Mouse (Mus musculus) layer of hippocampus, postnatal 25 days (tissue): ENCODE measurements around the gene Trmt1. TPM values are rescaled to one million over a fixed set of nuclear protein-coding genes. Genes with fewer than 3 reads are reported as not detected.
"Not testable (repeated sequence)": the region's sequence is repeated elsewhere in the genome, so short reads cannot be mapped to it uniquely, and the experiment has no call there.

Experiments
- DNase-seq, 2 experiments: peaks; one replicate each; pipeline ENCODE4 v3.0.0; 2022; ENCODE audit warnings: mixed read lengths in 2 of 2, low spot score in 1 of 2; ENCODE audit errors: extremely low spot score in 1 of 2
- total RNA-seq, 2 experiments: library from RNA; stranded (reverse); gene quantifications; 2 replicates each; pipeline ENCODE4 v1.2.3; 2021

The Trmt1 gene
- total RNA-seq, 2 experiments from 2014 or later, result 83.4 to 101 TPM

DNA sequence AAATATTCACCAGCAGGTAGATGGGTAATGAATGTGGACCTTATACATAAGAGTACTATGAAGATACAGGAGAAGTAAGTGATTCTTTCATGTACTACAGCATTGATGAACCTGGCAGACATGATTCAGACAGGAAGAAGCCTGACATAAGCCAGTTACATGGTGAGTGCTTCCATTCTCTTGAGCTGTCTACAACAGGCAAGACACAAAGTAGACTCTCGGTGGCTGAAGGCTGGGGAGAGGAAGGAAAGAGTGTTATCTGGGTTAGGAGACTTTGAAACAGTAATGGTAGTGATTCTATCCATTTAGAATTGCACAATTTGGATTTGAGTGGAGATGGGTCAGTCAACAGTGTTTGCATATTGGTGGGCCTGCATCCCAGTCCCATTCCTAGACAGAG is 27.2 kb upstream of the Trmt1 start:
- DNase-seq, result no peak

DNA sequence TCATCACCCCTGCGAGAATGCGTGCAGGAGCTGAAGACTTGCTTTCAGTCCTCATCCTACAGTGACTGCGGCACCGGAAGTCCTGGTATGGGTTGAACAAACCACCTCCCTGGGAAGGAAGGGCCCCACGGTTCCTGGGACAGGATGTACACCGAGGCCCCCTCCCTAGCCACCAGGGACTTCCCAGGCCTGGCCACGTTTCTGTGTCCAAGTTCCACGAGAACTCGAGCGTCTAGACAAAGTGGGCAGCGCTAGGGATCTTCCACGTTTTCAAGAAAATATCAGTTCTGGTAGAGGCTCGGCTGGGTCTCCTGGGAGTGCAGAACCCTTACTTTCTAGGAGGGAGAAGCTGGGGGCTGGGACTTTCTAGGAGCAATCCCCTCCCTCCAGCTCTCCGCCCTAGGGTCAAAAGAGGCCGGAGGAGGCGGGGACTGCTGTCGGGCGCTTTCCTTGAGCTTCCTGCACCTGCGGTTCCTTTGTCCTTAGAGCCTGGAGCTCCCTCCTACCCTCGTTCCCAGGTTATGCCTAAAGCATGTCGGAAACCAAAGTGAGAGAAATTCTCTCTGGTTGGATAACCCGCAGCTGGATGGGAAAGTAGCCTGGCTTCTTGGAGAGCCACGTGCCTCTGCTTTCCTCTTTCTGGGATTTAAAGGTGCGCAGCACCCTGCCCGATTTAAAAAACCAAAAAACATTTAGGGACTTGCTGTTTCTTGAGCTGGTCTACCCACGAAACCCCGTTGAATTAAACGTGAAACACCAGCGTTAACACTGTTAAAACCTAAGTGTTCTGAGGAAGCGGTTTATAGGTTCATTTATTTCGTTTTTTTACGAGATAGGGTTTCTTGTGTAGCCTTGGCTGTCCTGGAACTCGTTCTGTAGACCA is 25.9 kb upstream of the Trmt1 start:
- no peak for DNase-seq

DNA sequence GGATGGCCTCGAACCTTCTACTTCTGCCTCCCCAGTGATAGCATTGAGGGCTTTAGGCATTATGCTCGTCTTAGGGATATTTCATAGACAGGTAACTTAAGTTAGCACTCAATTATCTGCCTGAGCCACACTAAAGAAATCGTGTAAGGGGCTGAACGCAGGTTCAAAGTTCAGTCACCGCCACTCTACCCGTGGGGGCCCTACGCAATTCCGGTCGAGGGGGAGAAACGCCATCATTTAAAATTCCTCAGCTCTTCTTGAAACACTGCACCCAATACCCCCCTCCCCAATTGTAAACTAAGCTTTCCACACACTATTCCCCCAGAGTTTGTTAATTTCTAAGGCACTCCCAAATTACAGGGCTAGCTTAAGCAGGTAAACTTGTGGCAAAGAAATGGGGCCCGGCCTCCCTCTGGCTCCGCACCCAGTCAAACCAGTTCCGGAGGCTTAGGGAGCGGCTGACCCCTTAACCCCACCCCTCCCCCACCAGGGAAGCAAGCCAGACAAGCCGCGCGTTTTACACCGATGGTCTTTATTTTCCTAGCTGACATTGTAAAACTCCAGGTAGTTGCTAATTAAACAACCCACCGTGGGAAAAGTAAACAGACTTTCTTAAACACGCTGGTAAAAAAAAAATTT is 25.2 kb upstream of the Trmt1 start:
- no peak for DNase-seq

DNA sequence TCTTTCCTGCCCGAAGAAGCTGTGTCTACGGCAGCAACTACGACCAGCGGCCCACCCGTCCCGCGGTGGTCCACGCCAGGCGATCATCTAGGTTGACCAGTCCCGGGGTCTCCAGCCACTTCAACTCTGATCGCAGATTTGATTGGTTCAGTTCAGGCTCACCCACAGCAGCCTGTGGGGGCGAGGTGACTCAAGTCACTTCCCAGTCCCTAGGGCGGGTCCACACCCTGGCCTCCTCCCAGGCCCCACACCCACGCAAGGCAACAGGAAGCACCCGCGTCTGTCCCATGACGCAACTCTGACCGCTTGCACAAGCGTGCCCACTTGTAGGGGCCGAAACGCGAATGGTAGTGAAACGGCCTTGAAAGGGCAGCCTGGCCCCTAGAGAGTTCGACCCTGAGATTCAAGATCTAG is 24.6 kb upstream of the Trmt1 start:
- no peak for DNase-seq

DNA sequence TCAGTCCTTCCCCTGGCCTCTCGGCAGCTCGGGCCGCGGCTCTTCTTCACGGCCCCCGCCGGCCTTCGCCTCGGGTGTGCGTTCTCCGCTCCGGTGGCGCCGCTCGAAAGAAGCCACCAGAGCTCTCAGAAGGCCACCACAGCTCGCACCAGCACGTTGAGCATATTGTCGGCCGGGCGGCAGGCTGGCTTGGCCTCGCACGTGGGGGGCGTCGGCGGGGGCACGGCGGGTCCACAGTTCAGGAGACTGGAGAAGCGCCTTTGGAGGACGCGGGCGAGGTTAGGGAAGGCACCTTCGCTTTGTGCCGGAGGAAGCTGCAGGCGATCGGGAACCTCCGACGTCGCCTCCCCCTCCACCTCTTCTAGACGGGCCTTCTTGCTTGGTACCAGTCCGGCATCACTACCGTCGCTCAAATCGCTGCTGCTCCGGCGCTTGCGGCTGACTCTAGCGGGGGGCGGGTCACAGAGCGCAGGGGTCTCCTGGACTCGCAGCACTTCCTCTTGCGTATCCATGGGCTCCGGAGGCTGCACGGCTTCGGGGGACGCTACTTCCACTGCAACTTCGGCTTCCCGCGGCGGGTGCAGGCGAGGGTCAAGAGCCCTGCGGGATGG is 24.0 kb upstream of the Trmt1 start:
- DNase-seq, result no peak

DNA sequence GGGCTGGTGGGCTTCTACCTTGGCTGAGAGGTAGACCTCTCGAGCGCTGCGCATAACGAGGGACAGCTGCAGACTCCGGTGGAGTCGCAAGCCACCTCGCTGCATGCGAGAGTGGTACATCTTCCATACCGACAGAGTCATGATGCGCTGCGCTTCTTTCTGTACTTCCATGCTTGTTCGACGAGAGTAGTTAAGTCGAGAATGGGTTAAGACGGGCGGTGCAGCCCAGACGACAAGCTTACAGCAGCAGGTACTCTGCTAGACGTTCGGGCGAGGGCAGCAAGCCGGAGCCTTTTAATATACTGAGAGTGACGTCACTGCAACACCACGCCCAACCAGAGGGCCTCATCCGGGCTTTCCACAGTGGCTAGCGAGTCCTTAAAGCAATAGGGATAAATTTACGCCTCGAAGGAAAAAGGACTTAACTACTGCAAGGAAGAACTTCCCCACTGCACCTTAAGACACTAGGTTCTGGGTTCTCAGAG is 23.5 kb upstream of the Trmt1 start, which contains the start of gene Ier2:
Gene Ier2 (minus strand): TSS at position 272 of the 485 bp plus-strand sequence.
- DNase-seq, result peak; percentile 86 to 87

DNA sequence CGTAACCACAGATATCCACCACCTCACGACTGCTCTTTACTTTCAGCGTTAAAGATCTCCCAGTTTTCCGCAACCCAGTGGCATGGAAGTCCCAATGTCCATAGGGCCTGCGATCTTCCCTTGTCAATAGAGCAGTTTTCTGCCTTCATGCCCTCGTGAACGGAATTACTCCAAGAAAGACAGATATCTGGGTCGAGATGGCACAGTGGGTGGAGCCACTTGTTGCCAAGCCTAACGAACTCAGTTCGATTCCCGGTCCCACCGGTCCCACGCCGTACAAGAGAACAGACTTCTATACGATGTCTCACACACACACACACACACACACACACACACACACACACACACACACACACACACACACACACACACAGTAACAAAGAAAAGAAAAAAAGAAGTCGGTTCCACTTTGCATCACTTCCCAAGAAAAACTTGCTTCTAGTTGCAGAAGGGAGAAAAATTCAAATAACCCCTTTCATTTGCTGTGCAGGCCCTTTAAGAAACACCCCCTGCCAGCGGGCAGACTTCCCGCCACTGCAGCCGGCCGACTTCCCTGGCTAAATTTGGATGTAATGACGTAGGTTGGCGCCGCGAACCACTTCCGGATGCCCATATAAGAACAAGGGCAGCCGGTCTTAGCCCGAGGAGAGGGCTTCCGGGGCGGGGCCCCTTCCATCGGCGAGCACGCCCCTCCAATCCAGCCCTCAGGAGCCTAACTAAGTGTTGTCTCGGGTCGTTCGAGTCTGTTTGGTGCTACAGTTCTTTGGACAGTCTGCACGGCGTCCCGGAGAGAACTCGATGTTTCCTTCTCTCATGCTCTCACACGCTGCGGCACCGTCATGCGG is 22.4 kb upstream of the Trmt1 start:
- peak; percentile 89 to 90 for DNase-seq

DNA sequence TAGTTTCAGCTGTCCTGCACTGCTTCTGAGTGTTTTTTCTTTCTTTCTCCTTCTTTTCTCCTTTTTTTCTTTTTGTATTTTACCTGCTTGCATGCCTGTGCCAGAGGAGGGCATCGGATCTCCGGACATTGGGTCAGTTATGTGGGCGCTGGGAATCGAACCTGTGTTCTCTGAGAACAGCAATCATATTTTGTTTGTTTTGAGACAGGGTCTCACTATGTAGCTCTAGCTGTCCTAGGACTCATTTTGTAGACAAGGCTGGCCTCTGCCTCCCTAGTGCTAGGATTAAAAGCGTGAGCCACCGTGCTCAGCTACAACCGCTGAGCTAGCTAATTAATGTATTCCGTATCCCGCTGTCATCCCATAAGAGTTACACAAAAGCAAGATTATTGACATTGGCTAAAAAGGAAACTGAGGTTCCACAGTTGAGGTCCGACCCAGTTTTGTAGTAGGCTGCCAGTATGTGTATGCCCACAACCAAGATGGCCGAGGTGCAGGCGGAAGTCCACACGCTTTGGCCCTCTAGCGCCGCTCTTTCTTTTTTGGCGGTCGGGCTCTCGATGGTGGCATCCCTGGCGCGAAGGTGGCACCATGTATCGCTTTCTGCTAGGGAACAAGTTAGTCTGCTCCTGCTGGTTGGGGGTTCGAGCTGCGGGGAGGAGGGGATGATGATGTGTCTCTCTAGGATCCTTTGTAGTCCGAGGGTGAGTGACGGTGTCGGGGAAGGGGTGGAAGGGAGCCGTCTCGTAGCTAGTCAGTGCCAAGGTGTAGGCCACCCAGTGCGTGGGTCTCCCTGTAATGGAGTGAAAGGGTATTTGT is 21.3 kb upstream of the Trmt1 start:
- DNase-seq, result peak; percentile 66 to 76

DNA sequence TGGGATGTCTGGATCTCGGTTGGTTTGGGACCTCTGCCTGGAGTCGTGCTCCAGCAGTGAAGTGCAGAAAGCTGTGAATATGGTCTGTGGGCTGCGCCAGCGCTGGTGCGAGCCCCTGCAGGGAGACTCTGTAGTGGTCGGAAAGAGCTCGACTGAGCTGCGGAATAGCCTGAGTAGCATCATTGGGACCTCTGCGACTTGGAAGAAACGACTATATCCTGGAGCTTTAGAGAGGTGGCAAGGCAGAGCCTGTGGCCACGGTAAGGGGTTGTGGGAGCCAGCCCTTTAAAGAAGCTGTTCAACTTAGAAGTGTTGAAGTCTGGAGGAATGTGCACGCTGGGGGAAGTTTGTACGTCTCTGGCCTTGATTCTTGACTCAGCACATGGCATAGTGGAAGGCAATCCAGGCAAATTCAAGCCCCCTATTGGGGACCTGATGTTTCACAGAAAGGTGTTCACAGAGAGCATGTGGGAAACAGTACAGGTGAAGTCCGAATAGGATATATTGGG is 20.7 kb upstream of the Trmt1 start:
- no peak for DNase-seq

DNA sequence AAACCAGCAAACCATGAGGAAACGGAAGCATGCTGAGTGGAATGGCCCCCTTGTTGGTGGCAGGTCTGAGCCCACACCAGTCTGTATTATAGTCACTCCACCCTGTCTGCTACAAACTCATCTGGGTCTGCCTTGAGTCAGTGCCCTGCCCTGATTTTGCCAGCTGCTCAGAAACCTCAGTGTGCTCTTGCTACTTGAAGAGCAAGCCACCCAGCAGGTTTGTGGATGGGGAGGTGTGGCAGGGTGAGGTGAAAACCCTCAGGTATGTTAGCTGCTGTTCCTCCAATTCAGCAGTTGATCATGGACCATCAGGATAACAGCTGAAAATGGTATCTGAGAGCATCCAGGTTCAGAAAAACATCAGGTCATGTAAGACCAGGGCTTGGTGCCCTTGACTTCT is 18.0 kb upstream of the Trmt1 start:
- no peak for DNase-seq

DNA sequence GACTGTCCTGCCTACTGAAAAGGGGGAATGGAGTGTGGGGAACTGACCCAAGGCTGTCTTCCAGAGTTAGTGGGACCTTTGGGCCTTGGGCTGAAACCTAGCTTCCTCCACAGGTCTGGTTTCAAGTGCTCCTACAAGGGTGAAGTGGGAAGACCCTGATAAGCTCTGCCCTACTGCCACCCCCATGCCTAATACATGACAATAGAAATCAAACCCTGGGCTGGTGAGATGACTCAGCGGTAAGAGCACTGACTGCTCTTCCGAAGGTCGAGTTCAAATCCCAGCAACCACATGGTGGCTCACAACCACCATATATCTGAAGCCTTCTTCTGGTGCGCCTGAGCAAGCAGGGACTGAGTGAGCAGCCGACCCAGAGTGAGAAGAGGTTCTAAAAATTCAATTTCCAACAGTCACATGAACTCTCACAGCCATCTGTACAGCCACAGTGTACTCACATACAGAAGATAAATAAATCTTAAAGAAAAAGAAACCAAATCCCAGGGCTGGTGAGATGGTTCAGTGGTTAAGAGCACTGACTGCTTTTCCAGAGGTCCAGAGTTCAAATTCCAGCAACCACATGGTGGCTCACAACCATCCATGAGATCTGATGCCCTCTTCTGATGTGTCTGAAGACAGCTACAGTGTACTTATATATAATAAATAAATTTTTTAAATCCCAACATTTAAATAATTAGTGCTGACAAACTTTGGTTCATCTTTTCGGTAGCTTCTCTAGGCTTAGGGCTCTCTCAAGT is 17.2 kb upstream of the Trmt1 start:
- no peak for DNase-seq

DNA sequence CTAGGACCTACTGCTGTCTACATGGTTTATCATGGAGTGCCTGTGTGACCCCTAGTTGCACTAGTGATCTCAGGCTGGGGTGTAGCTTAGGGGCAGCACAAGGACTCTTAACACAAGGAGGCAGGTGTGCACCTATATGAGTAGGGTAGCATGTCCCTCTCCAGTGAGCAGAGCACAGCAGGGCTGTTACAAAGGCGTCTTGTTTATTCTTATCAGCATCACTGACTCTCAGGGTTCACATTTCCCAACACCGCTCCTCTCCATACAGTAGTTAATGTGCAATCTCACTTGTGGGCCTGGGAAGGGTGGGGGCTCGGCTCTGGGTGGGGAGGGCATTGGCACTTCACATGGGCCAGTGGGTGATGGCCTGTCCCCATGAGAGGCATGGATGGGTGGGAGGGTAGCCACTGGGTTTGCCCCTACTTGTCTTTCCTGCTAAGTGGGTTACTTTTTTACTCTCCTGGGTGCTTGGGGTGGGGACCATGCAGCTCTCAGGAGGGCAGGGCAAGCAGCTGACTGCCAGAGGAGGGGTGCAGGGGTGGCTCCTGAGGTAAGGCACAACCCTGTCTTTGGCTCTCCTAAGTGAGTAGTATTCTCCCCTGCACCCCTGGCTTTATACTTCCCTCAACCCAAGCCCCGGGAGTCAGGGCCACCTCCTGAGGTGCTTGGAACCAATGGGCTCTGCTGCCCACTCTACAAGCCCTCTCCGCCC is 15.7 kb upstream of the Trmt1 start:
- not testable (repeated sequence) for DNase-seq

DNA sequence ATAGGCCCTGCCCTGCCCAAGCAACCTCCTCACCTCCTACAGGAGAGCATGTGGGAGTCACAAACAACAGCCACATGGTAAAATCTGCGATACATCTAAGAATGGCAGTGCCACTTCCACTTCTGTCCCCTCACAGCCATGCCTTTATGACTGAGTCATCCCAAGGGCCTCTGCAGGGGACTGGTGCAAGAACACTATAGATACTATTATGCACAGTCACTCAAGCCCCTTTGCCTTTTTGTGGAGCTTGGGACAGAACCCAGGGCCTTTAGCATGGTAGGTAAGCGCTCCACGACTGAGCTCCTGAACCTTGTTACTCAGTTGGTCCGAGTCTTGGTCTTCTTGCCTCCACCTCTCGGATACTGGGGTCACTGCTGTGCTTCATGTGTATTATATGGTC is 8.8 kb upstream of the Trmt1 start:
- DNase-seq, result no peak

DNA sequence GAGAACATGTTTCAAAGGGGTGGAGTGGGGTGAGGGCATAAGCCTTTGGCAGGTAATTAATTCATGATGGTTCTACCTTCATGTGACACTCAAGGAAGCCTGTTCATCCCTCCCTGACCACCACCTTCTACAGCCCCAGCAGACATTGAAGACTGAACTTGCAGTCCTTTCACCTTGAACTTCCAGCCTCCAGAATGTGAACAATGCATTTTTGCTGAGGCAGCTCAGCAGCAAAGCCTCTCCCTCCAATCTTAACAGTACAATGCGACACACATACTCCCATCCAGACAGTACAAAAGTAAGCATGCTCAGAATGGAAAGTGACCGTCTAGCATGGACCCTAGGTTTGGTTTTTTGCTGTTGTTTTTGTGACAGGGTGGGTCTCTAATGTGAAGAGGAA is 4.6 kb upstream of the Trmt1 start:
- no peak for DNase-seq

DNA sequence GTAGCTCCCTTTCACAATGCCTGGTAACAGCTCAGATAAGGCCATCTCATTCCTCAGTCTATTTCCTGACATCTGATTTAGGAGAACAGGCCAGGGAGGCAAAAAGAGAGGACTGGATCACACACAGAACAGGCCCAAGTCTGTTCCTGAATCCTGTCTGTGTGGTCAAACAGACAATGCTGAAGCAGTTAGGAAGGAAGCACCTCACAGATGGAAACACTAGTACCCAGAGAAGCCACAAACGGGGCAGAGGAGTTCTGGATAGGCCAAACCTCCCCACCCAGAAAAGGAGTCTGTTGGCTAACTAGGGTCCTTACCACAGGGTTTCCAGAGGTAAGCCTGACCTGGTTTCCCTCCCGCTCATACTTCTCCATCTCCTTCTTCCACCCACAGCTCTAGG is 3.9 kb upstream of the Trmt1 start:
- no peak for DNase-seq

DNA sequence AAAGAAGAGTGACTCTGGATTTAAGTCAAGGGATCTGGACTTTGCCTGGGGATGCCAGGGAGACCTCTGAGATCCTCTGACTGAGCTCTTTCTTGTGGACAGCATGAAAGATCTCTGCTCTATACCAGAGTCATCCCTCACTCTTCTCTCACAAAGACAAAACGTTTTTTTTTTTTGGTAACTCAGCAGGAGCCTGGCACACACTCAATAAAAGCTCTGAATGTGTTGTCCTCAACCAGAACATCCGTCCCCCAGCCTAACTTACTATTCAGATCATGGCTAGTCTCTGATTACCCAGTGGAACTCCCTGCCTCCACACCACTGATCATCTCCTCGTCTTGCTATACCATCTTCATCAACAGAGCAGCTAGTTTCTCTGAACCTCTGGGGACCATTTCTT is 1.6 kb upstream of the Trmt1 start:
- DNase-seq, result no peak

DNA sequence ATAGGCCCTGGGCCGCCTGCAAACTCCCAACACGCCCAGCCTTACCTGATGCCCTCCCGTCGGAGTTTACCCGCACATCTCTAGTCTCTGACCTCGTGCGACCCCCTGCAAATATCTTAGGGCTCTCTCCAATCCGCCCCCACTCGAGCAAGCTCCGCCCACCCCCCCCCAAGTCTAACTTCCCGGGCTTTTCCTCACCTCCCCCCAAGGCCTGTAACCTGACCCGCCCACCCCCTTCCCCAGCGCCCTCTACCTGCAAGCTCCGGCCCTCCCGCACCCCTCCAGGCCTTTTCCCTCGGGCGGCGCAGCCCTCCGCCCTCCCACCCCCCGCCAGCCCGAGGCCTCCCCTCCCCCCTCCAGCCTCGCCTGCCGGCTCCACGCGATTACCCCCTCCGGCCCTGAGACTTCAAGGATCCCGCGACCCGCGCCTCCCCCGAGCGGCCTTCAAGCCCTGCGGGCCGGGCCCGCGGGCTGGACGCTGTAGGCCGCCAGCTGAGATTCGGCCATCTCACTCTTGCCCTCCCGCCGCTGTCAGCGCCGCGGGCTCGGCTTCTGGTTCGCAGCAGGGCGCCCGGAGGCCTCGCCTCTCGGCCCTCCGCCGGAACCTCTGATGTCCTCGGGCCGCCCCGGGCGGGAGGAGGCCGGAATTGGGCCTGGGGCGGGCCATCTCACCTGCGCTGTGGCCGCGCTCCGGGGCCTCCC is 1.0 kb downstream of the Trmt1 start:
- DNase-seq, result no peak
